Mouse (Mus musculus) ES-Bruce4 (cell line): ENCODE measurements around the gene Entpd1. TPM values are rescaled to one million over a fixed set of nuclear protein-coding genes. Genes with fewer than 3 reads are reported as not detected.

Source experiments
- H3K27ac ChIP-seq: 2 replicates; pipeline ENCODE4 v1.5.1; 2012; ENCODE audit warnings: low read length, inconsistent platforms; ENCODE audit not compliant: insufficient read depth
- H3K27me3 ChIP-seq: 2 replicates; pipeline ENCODE4 v1.6.1; 2012; ENCODE audit warnings: mild to moderate bottlenecking, low read length, inconsistent platforms; ENCODE audit not compliant: control insufficient read depth, poor library complexity, insufficient read depth, severe bottlenecking
- H3K36me3 ChIP-seq: 2 replicates; pipeline ENCODE4 v1.6.1; 2012; ENCODE audit warnings: inconsistent platforms, mild to moderate bottlenecking, low read length, moderate library complexity; ENCODE audit not compliant: control insufficient read depth, poor library complexity, insufficient read depth, severe bottlenecking
- H3K4me1 ChIP-seq: one replicate; pipeline ENCODE4 v1.8.1; 2011; ENCODE audit warnings: low read length; ENCODE audit not compliant: control insufficient read depth, insufficient read depth
- H3K4me3 ChIP-seq: 2 replicates; pipeline ENCODE4 v1.5.1; 2011; ENCODE audit warnings: low read depth, mild to moderate bottlenecking, low read length
- H3K9ac ChIP-seq: 2 replicates; pipeline ENCODE4 v1.6.1; 2012; ENCODE audit warnings: low read depth, mild to moderate bottlenecking, inconsistent platforms; ENCODE audit not compliant: poor library complexity, severe bottlenecking
- H3K9me3 ChIP-seq: replicated peaks from 2 replicates; pipeline ENCODE4 v1.6.1; 2012; ENCODE audit warnings: mild to moderate bottlenecking, low read length, inconsistent platforms; ENCODE audit not compliant: control insufficient read depth, poor library complexity, insufficient read depth, severe bottlenecking
- CTCF ChIP-seq: IDR thresholded peaks from one replicate; pipeline ENCODE4 v1.8.1; 2011; ENCODE audit warnings: low read depth, low read length
- EP300 ChIP-seq: IDR thresholded peaks from 2 replicates; pipeline ENCODE4 v1.6.1; 2011; ENCODE audit warnings: low read depth, low read length; ENCODE audit not compliant: insufficient read depth
- POLR2A ChIP-seq: IDR thresholded peaks from one replicate; pipeline ENCODE4 v1.8.1; 2011; ENCODE audit warnings: low read length; ENCODE audit not compliant: insufficient read depth
- polyA plus RNA-seq: library from polyadenylated mRNA; stranded (reverse); fragments of >200 nt; gene quantifications from 2 replicates; pipeline ENCODE4 v1.2.4, GENCODE M21; 2011; ENCODE audit warnings: low read depth; ENCODE audit not compliant: missing spikeins, insufficient read depth, insufficient read length

Gene Entpd1
- polyA plus RNA-seq, 1 experiment = not detected

DNA sequence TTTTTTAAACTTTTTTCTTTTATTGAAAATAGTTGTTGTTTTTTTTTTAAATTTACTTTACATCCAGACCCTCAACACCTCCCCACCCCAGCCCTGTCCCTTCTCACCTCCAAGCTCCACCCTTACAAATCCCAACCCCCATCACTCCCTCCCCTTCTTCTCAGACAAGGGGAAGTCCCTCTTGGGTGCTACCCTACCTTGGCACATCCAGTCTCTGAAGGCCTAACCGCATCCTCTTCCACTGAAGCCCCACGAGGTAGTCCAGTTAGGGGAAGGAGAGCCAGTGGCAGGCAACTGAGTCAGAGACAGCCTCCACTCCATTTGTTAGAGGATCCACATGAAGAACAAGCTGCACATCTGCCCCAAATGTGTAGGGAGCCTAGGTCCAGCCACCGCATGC, 67.5 kb downstream of the Entpd1 start:
- TF ChIP-seq EP300 (no peak), CTCF (no peak), POLR2A (no peak)
- Histone ChIP-seq H3K36me3 (no peaks in the 10 kb centered on the region), H3K4me3 (no peak overlapping the region), H3K27ac (no peak overlapping the region), H3K9me3 (0 out of 2 replicates have a peak, but pooled peaks cover 2% of the 10 kb centered on the region), H3K9ac (no peak overlapping the region), H3K4me1 (no peaks in the 10 kb centered on the region), H3K27me3 (no peaks in the 10 kb centered on the region)

DNA sequence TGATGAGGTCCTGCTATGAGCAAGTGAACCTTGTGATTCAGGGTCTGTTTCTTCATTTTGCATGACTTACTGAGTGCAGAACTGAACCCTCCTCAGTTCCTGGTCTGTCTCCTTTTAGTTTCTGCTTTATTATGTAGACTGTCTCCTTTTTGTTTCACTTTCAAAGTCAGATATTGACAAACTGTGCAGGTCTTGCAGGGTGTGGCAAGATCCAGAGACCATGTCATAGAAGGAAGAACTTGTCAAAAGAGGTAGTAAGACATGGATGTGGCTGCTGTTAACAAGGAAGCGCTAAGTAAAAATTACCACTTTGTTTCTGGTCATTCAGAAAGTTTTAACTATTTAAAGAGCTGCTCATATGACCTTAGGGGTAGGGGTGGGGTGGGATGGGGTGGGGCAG, 72.0 kb downstream of the Entpd1 start:
- H3K9ac ChIP-seq = no peak overlapping the region
- H3K36me3 ChIP-seq = no peaks in the 10 kb centered on the region
- H3K4me1 ChIP-seq = no peaks in the 10 kb centered on the region
- no peaks in the 10 kb centered on the region for H3K9me3 ChIP-seq
- H3K27ac ChIP-seq = no peak overlapping the region
- TF ChIP-seq EP300 (no peak), CTCF (no peak), POLR2A (no peak)
- no peaks in the 10 kb centered on the region for H3K27me3 ChIP-seq
- H3K4me3 ChIP-seq = no peak overlapping the region

DNA sequence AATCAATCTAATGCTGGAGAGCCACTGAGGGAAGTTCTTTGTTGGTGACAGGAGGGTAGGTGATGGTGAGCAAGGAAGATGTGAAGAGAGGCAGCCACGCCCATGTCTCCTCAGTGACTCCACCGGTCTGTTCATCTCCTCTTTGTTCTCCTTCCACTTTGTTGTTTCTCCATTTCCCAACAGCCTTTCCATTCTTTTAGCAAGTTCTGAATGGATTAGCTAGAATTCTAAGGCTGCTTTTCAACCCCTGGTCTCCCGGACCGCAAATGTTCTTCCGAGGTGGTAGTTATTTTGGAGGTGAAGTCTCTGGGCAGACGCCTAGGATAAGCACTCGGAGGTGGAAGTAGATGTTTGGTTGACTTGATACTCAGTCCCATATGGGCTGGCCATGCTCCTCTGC, 72.4 kb downstream of the Entpd1 start:
- H3K9me3 ChIP-seq = no peaks in the 10 kb centered on the region
- H3K27me3 ChIP-seq = no peaks in the 10 kb centered on the region
- H3K36me3 ChIP-seq = no peaks in the 10 kb centered on the region
- no peaks in the 10 kb centered on the region for H3K4me1 ChIP-seq
- H3K27ac ChIP-seq = no peak overlapping the region
- no peak overlapping the region for H3K9ac ChIP-seq
- no peak for TF ChIP-seq POLR2A
- TF ChIP-seq CTCF = no peak
- TF ChIP-seq EP300 = no peak
- no peak overlapping the region for H3K4me3 ChIP-seq

DNA sequence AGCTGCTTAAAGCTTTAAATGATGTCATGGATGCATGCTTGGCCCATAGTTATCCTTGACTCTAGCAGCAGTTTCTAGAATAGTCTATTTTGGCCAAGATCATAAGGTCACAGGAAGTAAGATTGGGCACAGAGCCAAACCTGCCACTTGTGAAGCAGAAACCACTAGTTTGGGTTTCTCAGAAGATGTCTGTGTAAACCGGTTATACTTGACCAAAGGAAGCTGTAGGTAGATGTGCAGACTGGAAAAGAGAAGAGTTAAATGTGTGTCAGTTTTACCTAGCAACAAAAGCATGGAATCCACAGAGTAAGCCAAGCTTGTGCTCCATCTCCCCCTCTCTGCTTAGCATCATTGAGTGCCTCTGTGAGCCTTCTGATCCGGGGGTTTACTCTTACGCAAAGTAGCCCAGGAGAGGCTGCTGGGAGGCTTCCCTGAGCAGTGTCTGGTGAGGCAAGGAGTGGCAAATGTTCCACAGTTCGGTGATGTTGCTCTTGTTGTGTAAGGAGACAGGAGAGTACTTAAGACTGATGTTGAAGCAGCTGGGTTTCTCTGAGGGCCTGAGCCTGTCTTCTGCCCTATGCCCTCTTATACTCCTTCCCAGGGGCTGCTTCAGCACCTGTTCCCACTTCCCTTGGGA, 75.2 kb downstream of the Entpd1 start:
- Histone ChIP-seq H3K27ac (no peak overlapping the region), H3K4me3 (no peak overlapping the region), H3K9me3 (no peaks in the 10 kb centered on the region), H3K27me3 (no peaks in the 10 kb centered on the region), H3K36me3 (no peaks in the 10 kb centered on the region), H3K4me1 (no peaks in the 10 kb centered on the region), H3K9ac (no peak overlapping the region)
- no peak for TF ChIP-seq EP300
- no peak for TF ChIP-seq CTCF
- no peak for TF ChIP-seq POLR2A

DNA sequence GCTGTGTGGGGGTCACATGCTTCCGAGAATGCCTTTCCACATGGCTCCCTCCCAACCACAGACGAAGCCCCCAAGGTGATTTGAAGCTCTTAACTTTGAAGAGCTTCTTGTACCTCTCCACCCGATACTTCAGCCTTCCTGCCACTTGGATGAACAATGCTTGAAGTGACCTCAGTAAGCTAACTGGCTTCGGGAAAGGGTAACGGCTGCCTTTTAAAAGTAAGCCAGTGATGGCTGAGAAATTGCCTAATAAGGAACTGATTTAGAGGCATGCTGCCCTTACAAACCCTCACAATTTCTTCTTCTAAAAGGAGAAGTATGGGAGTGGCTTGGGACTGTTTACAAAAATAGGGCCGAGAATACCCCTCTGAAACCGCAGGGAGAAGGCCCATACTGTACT, 81.0 kb downstream of the Entpd1 start:
- no peak overlapping the region for H3K27ac ChIP-seq
- no peaks in the 10 kb centered on the region for H3K4me1 ChIP-seq
- no peak overlapping the region for H3K9ac ChIP-seq
- H3K27me3 ChIP-seq = no peaks in the 10 kb centered on the region
- no peak overlapping the region for H3K4me3 ChIP-seq
- no peak for TF ChIP-seq POLR2A
- TF ChIP-seq EP300 = no peak
- TF ChIP-seq CTCF = no peak
- H3K9me3 ChIP-seq = no peaks in the 10 kb centered on the region
- H3K36me3 ChIP-seq = no peaks in the 10 kb centered on the region

DNA sequence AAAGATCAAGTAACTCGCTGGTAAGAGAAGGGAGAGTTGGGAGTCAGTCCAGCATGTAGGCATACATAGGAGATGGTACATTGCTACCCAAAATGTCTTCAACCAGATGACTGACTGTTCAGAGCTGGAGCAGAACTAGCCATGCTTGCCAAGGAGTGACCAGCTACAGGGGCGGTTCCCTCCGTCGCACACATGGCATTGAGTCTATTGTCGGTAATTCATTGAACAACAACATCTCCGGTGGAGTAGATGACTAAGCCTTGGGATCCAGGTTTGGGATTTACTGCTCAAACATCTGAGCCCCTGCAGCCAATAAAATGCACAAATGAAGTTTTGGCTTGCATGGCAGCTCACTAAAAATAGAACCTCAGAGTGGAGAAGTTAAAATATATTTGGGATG, 84.0 kb downstream of the Entpd1 start:
- Histone ChIP-seq H3K9ac (no peak overlapping the region), H3K9me3 (no peaks in the 10 kb centered on the region), H3K36me3 (no peaks in the 10 kb centered on the region), H3K27ac (no peak overlapping the region), H3K27me3 (no peaks in the 10 kb centered on the region), H3K4me3 (no peak overlapping the region), H3K4me1 (no peaks in the 10 kb centered on the region)
- no peak for TF ChIP-seq CTCF
